Mouse (Mus musculus) kidney, adult 2 months (tissue): ENCODE measurements at regions not wholly inside any gene's neighbourhood (a gene's known extent, or its start where the extent isn't known, plus 50 kb on each side); places are given as distances from the start of the nearest gene placed in this dataset.

ENCODE experiments used
- CTCF ChIP-seq: fragments of 200-500 bp; conservative IDR thresholded peaks from 2 replicates; pipeline ENCODE4 v1.5.1; 2011; ENCODE audit warnings: low read depth, mild to moderate bottlenecking, control low read depth, low read length, moderate library complexity, mixed read lengths; ENCODE audit not compliant: insufficient read depth, insufficient read length
- POLR2A ChIP-seq: fragments of 200-500 bp; IDR thresholded peaks from one replicate; pipeline ENCODE4 v1.6.1; 2011; ENCODE audit warnings: low read depth, low read length, control low read depth

DNA sequence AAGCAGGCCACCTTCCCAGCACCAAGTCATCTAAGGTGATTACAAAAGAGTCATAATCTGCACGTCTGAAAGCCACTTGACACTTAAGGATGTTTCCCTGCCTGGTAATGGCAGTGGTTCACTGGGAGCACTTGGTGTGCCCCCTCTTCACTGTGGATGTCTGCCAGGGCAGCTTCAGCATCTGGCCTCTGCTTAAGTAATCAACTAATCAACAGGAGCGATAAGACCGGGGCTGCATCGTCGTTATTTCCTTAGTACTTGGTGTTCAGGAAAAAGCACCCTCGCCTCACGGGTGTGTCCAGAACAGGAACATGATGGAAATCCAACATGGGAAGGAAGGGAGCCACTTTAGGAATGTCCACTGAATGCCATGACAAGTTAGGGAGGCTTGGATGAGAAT is 97.1 kb upstream of the Plcb4 start:
- no peak for TF ChIP-seq CTCF
- TF ChIP-seq POLR2A, result no peak
